Mouse (Mus musculus) bone marrow macrophage, adult 2 months (primary cell): ENCODE measurements around the gene Nphp4.

ENCODE experiments used
- CTCF ChIP-seq: IDR thresholded peaks from 2 replicates; pipeline ENCODE4 v1.5.1; 2012; ENCODE audit warnings: low read depth, mild to moderate bottlenecking, low read length, moderate library complexity
- POLR2A ChIP-seq: IDR thresholded peaks from 2 replicates; pipeline ENCODE4 v1.6.1; 2012; ENCODE audit warnings: mild to moderate bottlenecking, low read depth, low read length, borderline replicate concordance

- TF ChIP-seq CTCF (no peak), POLR2A (no peak)
Observed at GRCm38 (mm10) chr4:152514884-152515283, 38.4 kb downstream of the Nphp4 start.
